Mouse (Mus musculus) hindlimb bud, embryonic 11.5 days (tissue): Measurements from ENCODE around the gene Gm614.

Source experiments
- DNase-seq: peaks from one replicate; pipeline ENCODE4 v3.0.0-alpha.2; 2012; ENCODE audit warnings: low read depth, low spot score; ENCODE audit errors: extremely low spot score

The Gm614 gene

DNA sequence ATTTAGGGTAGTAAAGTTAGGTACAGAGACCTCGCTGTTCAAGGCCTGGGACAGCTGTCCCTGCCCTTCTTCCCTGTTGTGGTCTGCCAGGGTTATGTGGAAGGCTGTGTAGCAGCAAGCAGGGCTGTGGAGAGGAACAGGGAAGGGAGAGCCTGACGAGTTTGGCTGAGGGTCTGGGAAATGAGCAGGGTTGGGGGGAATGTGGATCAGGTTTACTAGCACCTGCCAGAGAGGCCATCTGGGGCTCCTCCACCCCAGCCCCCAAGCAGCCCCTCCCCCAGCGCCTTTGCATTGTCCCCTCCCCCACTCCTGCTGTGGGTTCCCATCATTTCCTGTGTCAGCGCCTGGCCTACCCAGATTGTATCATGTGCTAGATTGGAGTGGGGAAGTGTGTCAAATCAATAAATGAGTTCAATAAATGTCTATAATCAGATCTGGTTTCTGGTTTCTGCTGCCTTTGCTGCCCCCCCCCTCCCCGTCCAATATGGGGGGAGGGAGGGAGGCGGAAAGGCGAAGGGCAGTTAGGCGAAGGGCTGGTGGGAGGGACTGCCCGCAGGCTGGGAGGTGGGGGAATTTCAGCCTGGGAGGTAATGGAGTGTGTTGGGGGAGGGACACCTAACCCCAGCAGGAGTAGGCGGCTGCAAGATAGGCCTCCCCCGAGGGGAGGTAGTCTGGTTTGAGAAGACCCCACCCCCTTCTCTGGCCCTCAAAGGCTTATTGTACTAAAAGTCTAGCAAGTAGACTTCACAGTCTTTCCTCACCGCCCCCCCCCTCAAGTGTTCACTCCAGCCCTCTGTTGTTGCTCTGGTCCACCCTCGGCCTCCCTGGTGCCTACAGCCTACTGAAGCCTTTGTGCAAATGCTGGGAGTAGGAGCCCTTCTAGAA is 3.1 kb downstream of the Gm614 start:
- DNase-seq = peak; percentile 26

DNA sequence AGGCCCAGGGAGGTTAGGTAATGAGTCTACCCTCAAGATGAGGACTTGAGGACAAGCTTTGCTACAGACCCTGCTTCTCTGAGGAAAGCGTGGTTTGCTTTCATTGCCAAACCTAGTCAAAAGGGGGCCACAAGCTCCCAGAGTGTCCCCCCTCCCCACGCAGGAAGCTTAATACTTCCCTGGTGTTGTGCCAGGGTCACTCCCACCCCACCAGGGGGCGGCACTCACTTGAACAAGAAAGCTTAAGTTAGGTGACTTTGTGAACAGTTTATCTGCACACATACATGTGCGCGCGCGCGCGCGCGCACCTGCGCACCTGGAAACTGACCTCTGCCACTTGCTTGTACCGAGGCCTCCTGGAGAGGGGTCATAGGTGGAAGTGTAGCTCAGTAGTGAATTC is 7.2 kb downstream of the Gm614 start:
- no peak for DNase-seq

DNA sequence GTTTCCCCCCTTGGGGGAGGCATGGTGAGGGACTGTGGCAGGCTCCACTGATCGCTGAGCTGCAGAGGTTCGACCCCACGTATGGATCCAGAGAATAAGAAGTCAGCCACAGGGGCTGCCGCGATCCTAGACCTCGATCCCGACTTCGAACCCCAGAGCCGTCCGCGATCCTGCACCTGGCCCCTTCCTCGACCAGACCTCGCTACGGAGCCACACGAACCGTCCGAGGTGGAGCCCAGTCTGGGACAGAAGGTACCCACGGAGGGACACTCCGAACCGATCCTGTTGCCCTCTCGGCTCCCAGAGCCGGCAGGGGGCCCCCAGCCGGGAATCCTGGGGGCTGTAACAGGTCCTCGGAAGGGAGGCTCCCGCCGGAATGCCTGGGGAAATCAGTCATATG is 9.1 kb downstream of the Gm614 start:
- DNase-seq = no peak

DNA sequence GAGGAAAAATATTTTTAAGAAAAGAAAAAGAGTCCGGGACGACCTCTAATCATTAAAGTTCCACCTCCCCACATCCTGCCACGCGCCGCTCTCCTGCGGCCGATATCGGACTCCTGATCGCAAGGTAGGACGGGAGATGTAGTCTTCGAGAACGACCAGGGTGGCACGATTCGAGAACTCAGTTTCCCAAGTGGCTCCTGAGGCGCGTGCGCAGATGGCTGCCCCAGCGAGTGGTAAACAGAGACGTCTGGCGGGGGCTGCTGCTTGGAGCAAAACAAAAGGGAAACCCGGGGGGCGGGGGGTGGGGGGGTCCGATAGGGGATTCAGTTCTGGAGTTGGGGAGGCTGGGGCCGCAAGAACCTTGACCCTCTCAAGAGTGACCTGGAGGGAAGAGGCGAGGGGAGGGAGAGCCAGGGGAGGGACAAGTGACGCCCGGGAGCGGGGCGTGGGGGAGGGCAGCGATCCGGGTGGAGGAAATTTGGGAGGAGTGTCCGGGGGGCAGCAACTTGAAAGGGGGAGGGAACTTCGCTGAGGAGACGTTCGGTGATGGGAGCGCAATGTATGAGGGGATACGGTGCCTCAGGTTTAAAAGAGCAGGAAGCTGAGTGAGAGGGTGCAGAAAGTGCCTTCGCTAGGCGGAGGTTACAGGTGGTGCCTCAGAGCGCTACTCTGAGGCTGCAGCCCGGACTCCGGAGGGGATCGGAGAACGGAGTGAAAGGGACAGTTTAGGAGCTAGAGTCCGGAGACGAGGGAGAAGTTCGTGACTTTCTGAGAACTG is 9.7 kb downstream of the Gm614 start, which contains the start of gene Foxo4:
Gene Foxo4, plus strand, starts transcription at position 577 of the 778 bp plus-strand sequence.
- DNase-seq = peak; percentile 54

DNA sequence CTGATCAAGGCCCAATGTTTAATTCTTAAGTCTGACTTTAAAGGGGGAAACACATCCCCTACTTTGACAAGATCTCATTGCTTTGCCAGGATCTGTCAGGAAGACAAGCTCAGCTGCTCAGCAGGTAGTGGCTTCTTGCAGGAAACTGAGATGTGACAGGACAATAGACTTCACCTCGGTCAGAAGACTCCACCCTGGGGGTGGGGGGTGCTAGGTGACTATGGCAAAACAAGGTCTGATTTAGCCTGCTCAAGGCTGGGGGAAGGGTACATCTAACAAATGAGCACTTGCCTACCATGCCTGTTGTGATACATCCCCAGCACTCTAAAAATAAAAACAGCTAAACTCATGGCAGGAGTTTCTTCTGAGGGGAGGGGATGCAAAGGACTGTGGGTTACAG is 18.8 kb downstream of the Gm614 start:
- no peak for DNase-seq

DNA sequence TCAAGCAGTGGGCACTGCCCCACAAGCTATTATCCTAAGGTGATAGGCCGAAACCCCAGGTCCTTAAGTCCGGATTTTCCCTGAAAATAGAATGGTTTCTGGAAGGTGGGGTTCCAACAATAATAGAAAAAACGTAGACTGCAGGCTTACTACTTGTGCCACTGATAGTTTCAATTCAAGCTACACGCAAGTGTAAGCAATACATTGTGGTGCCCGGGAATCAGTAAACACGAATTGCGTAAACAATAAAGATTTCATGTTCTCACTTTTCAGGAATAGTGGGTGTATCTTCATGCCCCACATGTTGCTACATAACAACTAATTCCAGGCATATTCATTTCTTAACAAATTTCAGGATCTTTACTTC is 41.0 kb downstream of the Gm614 start:
- no peak for DNase-seq

DNA sequence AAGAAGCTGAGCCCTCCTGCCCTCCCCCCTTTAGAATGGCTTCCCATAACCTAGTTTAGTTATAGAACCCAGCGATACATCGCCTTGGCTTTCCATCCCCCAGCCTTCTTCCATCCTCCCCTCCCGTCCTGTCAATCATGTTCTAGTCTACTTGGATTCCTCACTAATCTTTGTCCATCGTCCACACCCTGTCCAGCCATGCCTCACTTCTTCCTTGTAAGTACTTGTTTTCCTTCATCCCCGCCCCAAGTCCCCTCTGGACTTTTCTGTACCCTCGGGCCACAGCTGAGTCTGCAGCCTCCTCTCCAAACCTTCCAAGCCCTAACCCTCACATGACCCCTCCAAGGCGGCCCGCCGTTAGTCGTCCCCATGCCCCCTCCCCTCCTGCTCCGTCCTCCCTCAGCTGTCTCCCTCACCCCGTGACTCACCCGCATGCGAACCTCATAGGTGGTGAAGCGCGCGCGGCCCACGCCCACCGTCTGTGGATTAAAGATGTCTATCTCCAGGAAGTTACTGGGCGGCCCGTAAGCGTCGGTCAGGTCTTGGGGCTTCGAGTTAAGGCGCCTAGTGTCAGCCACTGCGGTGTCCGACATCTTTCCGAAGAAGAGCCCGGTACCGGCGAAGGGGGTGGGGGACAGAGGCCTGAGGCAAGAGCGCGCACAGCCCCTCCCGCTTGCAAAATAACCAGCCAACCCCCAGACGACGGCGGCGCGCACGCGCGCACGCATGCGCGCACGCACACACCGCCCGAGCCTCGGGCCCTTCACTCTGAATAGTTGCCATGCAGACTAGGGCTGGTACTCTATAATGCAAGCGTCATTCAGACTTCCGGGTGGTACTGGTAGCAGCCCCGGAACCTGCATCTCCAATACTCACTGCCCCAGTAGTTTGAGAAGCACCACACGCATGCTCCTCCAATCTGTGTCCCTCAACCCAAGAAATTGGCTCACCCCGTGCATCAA is 41.7 kb downstream of the Gm614 start, which contains the start of gene Snx12:
Gene Snx12, minus strand, starts transcription at position 730 of the 962 bp plus-strand sequence.
- peak; percentile 73 for DNase-seq
